Mouse (Mus musculus): ENCODE data around the gene Mlh1.

Gene Mlh1

GRCm38 (mm10) chr9:111286468-111286867 is 14.9 kb upstream of the Mlh1 start:
- no peak for DNase-seq (ENCODE audit: low spot score in 2 of 2)

GRCm38 (mm10) chr9:111285676-111286075 is 14.1 kb upstream of the Mlh1 start:
- DNase-seq (ENCODE audit: low spot score in 2 of 2): no peak

- no peak for DNase-seq (ENCODE audit: low spot score in 2 of 2)
These were observed 13.5 kb upstream of the Mlh1 start for GRCm38 (mm10) chr9:111285061-111285460.

GRCm38 (mm10) chr9:111275156-111275555 is 3.6 kb upstream of the Mlh1 start:
- no peak for DNase-seq (ENCODE audit: low spot score in 2 of 2)

- no peak for DNase-seq (ENCODE audit: low spot score in 2 of 2)
These were observed 2.4 kb upstream of the Mlh1 start for GRCm38 (mm10) chr9:111273958-111274357.

- no peak for DNase-seq (ENCODE audit: low spot score in 2 of 2)
These were observed 1.6 kb upstream of the Mlh1 start for GRCm38 (mm10) chr9:111272996-111273785.

GRCm38 (mm10) chr9:111272356-111272755 is 765 bp upstream of the Mlh1 start:
- no peak for DNase-seq (ENCODE audit: low spot score in 2 of 2)

GRCm38 (mm10) chr9:111271056-111271433 is 546 bp downstream of the Mlh1 start:
- DNase-seq (ENCODE audit: low spot score in 2 of 2): no peak

- DNase-seq (ENCODE audit: low spot score in 2 of 2): no peak
These were observed 985 bp downstream of the Mlh1 start for GRCm38 (mm10) chr9:111270606-111271005.

GRCm38 (mm10) chr9:111267998-111268397 is 3.6 kb downstream of the Mlh1 start:
- DNase-seq (ENCODE audit: low spot score in 2 of 2): no peak

- DNase-seq (ENCODE audit: low spot score in 2 of 2): no peak
These were observed 10.2 kb downstream of the Mlh1 start for GRCm38 (mm10) chr9:111261356-111261755.

GRCm38 (mm10) chr9:111260360-111260985 is 11.1 kb downstream of the Mlh1 start:
- DNase-seq (ENCODE audit: low spot score in 2 of 2): no peak

GRCm38 (mm10) chr9:111252161-111252869 is 19.3 kb downstream of the Mlh1 start:
- no peak for DNase-seq (ENCODE audit: low spot score in 2 of 2)

GRCm38 (mm10) chr9:111247682-111248246 is 23.8 kb downstream of the Mlh1 start:
- no peak for DNase-seq (ENCODE audit: low spot score in 2 of 2)

- no peak for DNase-seq (ENCODE audit: low spot score in 2 of 2)
These were observed 26.0 kb downstream of the Mlh1 start for GRCm38 (mm10) chr9:111245546-111245945.

GRCm38 (mm10) chr9:111243384-111243783 is 28.2 kb downstream of the Mlh1 start:
- no peak for DNase-seq (ENCODE audit: low spot score in 2 of 2)

GRCm38 (mm10) chr9:111239821-111240220 is 31.8 kb downstream of the Mlh1 start:
- no peak for DNase-seq (ENCODE audit: low spot score in 2 of 2)

GRCm38 (mm10) chr9:111237726-111238125 is 33.9 kb downstream of the Mlh1 start:
- no peak for DNase-seq (ENCODE audit: low spot score in 2 of 2)

GRCm38 (mm10) chr9:111234701-111235100 is 36.9 kb downstream of the Mlh1 start:
- no peak for DNase-seq (ENCODE audit: low spot score in 2 of 2)

- no peak for DNase-seq (ENCODE audit: low spot score in 2 of 2)
These were observed 43.1 kb downstream of the Mlh1 start for GRCm38 (mm10) chr9:111228446-111228845.

- DNase-seq (ENCODE audit: low spot score in 2 of 2): no peak
These were observed 48.2 kb downstream of the Mlh1 start for GRCm38 (mm10) chr9:111223406-111223805.

GRCm38 (mm10) chr9:111221580-111221979 is 50.0 kb downstream of the Mlh1 start:
- DNase-seq (ENCODE audit: low spot score in 2 of 2): no peak

All from spleen, postnatal 4 days (tissue).